Mouse (Mus musculus): ENCODE results near the gene Ccdc91. TPM values are rescaled to one million over a fixed set of nuclear protein-coding genes. Genes with fewer than 3 reads are reported as not detected.

Gene Ccdc91
- total and polyA plus RNA-seq, 2 experiments from 2014 or later, result 36.2 to 36.4 TPM

DNA sequence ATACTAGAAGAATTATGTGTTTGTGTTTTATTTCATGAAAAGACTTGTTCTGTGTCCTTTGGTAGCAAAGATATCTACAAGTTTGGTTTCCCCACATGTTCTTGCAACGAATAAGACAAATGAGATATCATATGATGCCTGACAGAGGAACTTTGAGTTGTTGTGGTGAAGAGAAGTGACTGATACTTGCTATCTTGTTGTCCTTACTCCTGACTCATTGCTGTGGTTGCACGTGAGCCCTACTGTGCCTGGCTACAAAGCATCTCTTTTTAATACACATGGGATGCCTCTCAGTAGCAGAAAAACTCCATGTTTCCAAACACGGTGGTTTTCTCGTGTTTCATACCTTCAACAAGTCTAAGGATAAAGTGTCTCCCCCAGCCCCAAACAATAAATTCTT is 186.2 kb downstream of the Ccdc91 start:
- ATAC-seq, result no peak
- WGBS, result 85% methylated on average over 4 of the region's 4 CpGs

GRCm38 (mm10) chr6:147662610-147663009 is 187.0 kb downstream of the Ccdc91 start:
- no peaks in the 10 kb centered on the region for H3K27me3 ChIP-seq (ENCODE audit: insufficient read depth, low read length)
- H3K27ac ChIP-seq (ENCODE audit: low read depth, low read length), result no peak overlapping the region
- H3K4me2 ChIP-seq (ENCODE audit: low read depth), result no peak overlapping the region
- no peaks in the 10 kb centered on the region for H3K36me3 ChIP-seq (ENCODE audit: insufficient read depth)
- no peaks in the 10 kb centered on the region for H3K9me3 ChIP-seq (ENCODE audit: low read length)
- no peak overlapping the region for H3K4me3 ChIP-seq (ENCODE audit: low read depth, low read length)
- ATAC-seq (no peak), DNase-seq (no peak)
- WGBS, result 77% methylated on average over 2 of the region's 2 CpGs
- no peak overlapping the region for H3K9ac ChIP-seq
- H3K4me1 ChIP-seq (ENCODE audit: insufficient read depth), result no peaks in the 10 kb centered on the region
- no peak for TF ChIP-seq CTCF (IDR thresholded peaks at IDR 0.05; ENCODE audit: low read depth)

More for the DNA sequence above, 186.2 kb downstream of the Ccdc91 start:
- no peak for DNase-seq
- TF ChIP-seq CTCF (IDR thresholded peaks at IDR 0.05; ENCODE audit: low read depth), result no peak
- Histone ChIP-seq H3K36me3 (ENCODE audit: insufficient read depth) (no peaks in the 10 kb centered on the region), H3K4me3 (ENCODE audit: low read depth, low read length) (no peak overlapping the region), H3K4me1 (ENCODE audit: insufficient read depth) (no peaks in the 10 kb centered on the region), H3K27me3 (ENCODE audit: insufficient read depth, low read length) (no peaks in the 10 kb centered on the region), H3K27ac (ENCODE audit: low read depth, low read length) (no peak overlapping the region), H3K4me2 (ENCODE audit: low read depth) (no peak overlapping the region), H3K9ac (no peak overlapping the region), H3K9me3 (ENCODE audit: low read length) (no peaks in the 10 kb centered on the region)

GRCm38 (mm10) chr6:147664339-147664738 is 188.7 kb downstream of the Ccdc91 start:
- Histone ChIP-seq H3K27me3 (ENCODE audit: insufficient read depth, low read length) (no peaks in the 10 kb centered on the region), H3K4me2 (ENCODE audit: low read depth) (no peak overlapping the region), H3K36me3 (ENCODE audit: insufficient read depth) (no peaks in the 10 kb centered on the region), H3K27ac (ENCODE audit: low read depth, low read length) (no peak overlapping the region), H3K4me3 (ENCODE audit: low read depth, low read length) (no peak overlapping the region), H3K9ac (no peak overlapping the region), H3K9me3 (ENCODE audit: low read length) (no peaks in the 10 kb centered on the region), H3K4me1 (ENCODE audit: insufficient read depth) (no peaks in the 10 kb centered on the region)
- peak; percentile 44 for TF ChIP-seq CTCF (IDR thresholded peaks at IDR 0.05; ENCODE audit: low read depth)
- ATAC-seq, result no peak
- peak; percentile 14 for DNase-seq
- 51% methylated on average over 3 of the region's 3 CpGs for WGBS

- Histone ChIP-seq H3K27me3 (ENCODE audit: insufficient read depth, low read length) (no peaks in the 10 kb centered on the region), H3K4me2 (ENCODE audit: low read depth) (no peak overlapping the region), H3K36me3 (ENCODE audit: insufficient read depth) (no peaks in the 10 kb centered on the region), H3K4me3 (ENCODE audit: low read depth, low read length) (no peak overlapping the region), H3K9ac (no peak overlapping the region), H3K27ac (ENCODE audit: low read depth, low read length) (no peak overlapping the region), H3K9me3 (ENCODE audit: low read length) (no peaks in the 10 kb centered on the region), H3K4me1 (ENCODE audit: insufficient read depth) (no peaks in the 10 kb centered on the region)
- ATAC-seq (no peak), DNase-seq (no peak)
- 86% methylated on average over 1 of the region's 1 CpGs for WGBS
- TF ChIP-seq CTCF (IDR thresholded peaks at IDR 0.05; ENCODE audit: low read depth), result no peak
Observed at GRCm38 (mm10) chr6:147671366-147671765, 195.7 kb downstream of the Ccdc91 start.

DNA sequence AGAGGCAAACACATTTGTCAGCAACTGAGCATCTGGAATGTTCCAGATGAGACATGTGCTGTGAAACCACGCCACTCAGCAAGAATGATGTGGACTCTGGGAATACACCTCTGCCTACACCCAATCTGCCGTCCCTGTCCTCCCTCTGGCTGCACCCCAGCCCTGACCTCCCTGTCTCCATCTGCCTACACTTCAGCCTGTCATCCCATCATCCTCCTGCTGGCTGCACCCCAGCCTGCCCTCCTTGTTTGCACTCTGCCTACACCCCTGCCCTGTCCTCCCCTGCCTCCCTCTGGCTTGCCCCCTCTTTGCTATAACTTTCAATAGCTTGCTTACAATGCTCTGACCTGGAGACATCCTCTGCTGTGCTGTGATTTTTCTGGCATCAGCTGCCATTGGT is 196.9 kb downstream of the Ccdc91 start:
- Histone ChIP-seq H3K4me3 (ENCODE audit: low read depth, low read length) (no peak overlapping the region), H3K27me3 (ENCODE audit: insufficient read depth, low read length) (no peaks in the 10 kb centered on the region), H3K9me3 (ENCODE audit: low read length) (no peaks in the 10 kb centered on the region), H3K4me2 (ENCODE audit: low read depth) (no peak overlapping the region), H3K9ac (no peak overlapping the region), H3K36me3 (ENCODE audit: insufficient read depth) (no peaks in the 10 kb centered on the region), H3K4me1 (ENCODE audit: insufficient read depth) (no peaks in the 10 kb centered on the region), H3K27ac (ENCODE audit: low read depth, low read length) (no peak overlapping the region)
- 94% methylated on average over 2 of the region's 2 CpGs for whole genome bisulfite sequencing
- no peak for ATAC-seq
- no peak for DNase-seq
- no peak for TF ChIP-seq CTCF (IDR thresholded peaks at IDR 0.05; ENCODE audit: low read depth)

GRCm38 (mm10) chr6:147675022-147675733 is 199.6 kb downstream of the Ccdc91 start:
- no peak for ATAC-seq
- H3K9me3 ChIP-seq (ENCODE audit: low read length), result no peaks in the 10 kb centered on the region
- H3K4me1 ChIP-seq (ENCODE audit: insufficient read depth), result no peaks in the 10 kb centered on the region
- no peak overlapping the region for H3K9ac ChIP-seq
- no peak overlapping the region for H3K27ac ChIP-seq (ENCODE audit: low read depth, low read length)
- H3K27me3 ChIP-seq (ENCODE audit: insufficient read depth, low read length), result no peaks in the 10 kb centered on the region
- TF ChIP-seq CTCF (IDR thresholded peaks at IDR 0.05; ENCODE audit: low read depth), result no peak
- WGBS, result 91% methylated on average over 7 of the region's 7 CpGs
- H3K4me2 ChIP-seq (ENCODE audit: low read depth), result no peak overlapping the region
- no peak overlapping the region for H3K4me3 ChIP-seq (ENCODE audit: low read depth, low read length)
- no peaks in the 10 kb centered on the region for H3K36me3 ChIP-seq (ENCODE audit: insufficient read depth)
- no peak for DNase-seq

DNA sequence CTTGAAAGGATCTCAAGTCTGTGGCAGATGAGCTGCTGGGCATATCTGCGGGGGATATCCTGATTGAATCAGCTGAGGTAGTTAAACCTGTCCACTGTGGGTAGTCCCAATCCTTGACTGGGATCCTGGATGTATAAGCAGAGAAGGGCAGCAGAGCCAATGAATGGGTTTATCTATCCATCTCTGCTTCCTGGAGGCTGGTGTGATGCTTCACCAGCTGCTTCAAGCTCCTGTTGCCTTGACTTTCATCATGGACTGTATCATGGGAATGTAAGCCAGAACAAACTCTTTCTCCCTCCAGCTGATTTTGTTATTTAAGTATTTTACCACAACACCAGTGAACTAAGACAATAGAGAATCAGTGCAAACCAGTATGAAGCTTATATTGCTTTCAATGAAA is 200.6 kb downstream of the Ccdc91 start:
- H3K27ac ChIP-seq (ENCODE audit: low read depth, low read length), result no peak overlapping the region
- no peak overlapping the region for H3K9ac ChIP-seq
- no peaks in the 10 kb centered on the region for H3K4me1 ChIP-seq (ENCODE audit: insufficient read depth)
- TF ChIP-seq CTCF (IDR thresholded peaks at IDR 0.05; ENCODE audit: low read depth), result no peak
- H3K27me3 ChIP-seq (ENCODE audit: insufficient read depth, low read length), result no peaks in the 10 kb centered on the region
- H3K4me2 ChIP-seq (ENCODE audit: low read depth), result no peak overlapping the region
- no peak for DNase-seq
- H3K4me3 ChIP-seq (ENCODE audit: low read depth, low read length), result no peak overlapping the region
- H3K36me3 ChIP-seq (ENCODE audit: insufficient read depth), result no peaks in the 10 kb centered on the region
- 92% methylated on average over 1 of the region's 1 CpGs for WGBS
- no peak for ATAC-seq
- no peaks in the 10 kb centered on the region for H3K9me3 ChIP-seq (ENCODE audit: low read length)

Other genes starting within 250 kb of the Ccdc91 start
- gene Pthlh, start 211.6 kb upstream of the Ccdc91 start, total RNA-seq (2014; rRNA removed), result 0.86 and 0.92 TPM in 2 replicates
- gene Pthlh, start 211.6 kb upstream of the Ccdc91 start, polyA plus RNA-seq (2015; fragmentation: Nextera tagmentation; extraction: Ambion mirVana), result 1.4 and 2.9 TPM in 2 replicates

Data from forebrain, postnatal 0 days (tissue).